Mouse (Mus musculus) thymus, postnatal 0 days (tissue): ENCODE results near the gene Mtf2. TPM values are rescaled to one million over a fixed set of nuclear protein-coding genes. Genes with fewer than 3 reads are reported as not detected.
A peak's percentile ranks its signal among the peaks of the same experiment; 100 is the strongest.
"Not testable (repeated sequence)": the region's sequence is repeated elsewhere in the genome, so short reads cannot be mapped to it uniquely, and the experiment has no call there.

ENCODE experiments used
- DNase-seq: peaks from one replicate; pipeline ENCODE4 v3.0.0-alpha.2; 2015; ENCODE audit warnings: low spot score
- polyA plus RNA-seq: library from polyadenylated mRNA; unstranded; fragments of >200 nt; fragmentation: Nextera tagmentation; extraction: Ambion mirVana; gene quantifications from 2 replicates; pipeline ENCODE4 v1.2.1, GENCODE M21; 2015

Gene Mtf2
- 263 and 271 TPM in 2 replicates for polyA plus RNA-seq

- DNase-seq, result peak; percentile 98
Measured at GRCm38 (mm10) chr5:108065465-108066411, at the start of gene Mtf2. Mtf2 (plus strand) TSS chr5:108065674.

DNA sequence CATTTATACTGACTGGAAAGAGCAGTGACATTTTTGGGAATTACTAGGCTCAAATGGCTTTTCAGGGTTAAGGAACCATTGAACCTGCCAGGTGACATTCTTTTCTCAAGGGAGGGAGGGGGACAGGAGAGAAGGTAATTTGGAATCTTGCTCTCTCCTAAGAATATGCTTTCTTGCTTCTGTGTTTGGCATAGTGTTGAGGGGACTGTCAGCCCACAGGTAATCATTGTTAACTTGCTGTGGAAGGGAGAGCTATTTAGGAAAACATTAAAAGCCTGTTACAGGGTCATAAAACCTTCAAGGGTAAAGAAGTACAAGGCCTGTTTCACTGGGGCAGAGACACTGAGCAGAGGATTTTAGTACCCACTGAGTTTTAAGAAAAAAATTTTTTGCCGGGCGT, 48.2 kb upstream of the Mtf2 start:
- DNase-seq, result no peak

DNA sequence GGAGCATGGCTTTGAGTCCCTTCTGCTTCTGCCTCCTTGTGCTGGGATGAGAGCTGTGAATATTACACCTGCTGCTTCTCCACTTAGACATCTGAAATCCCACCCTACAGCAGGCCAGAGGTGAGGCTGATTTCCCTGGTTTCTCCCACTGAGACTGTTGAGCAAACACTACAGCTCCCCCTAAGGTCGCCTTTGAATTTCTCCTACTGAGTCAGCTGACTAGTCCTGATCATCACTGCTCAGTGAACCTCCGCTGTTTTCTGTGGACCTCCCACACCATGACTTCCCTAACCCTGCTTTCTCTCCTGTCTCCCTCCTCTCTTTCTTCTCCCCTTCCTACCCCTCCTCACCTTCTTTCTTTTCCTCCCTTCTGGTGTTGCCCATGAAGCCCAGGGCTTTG, 46.1 kb upstream of the Mtf2 start:
- DNase-seq, result no peak

- DNase-seq, result no peak
Measured at GRCm38 (mm10) chr5:108021346-108021745, 44.1 kb upstream of the Mtf2 start.

GRCm38 (mm10) chr5:108028230-108028629, 37.2 kb upstream of the Mtf2 start:
- DNase-seq, result no peak

GRCm38 (mm10) chr5:108028797-108029536, 36.5 kb upstream of the Mtf2 start:
- DNase-seq, result not testable (repeated sequence)

DNA sequence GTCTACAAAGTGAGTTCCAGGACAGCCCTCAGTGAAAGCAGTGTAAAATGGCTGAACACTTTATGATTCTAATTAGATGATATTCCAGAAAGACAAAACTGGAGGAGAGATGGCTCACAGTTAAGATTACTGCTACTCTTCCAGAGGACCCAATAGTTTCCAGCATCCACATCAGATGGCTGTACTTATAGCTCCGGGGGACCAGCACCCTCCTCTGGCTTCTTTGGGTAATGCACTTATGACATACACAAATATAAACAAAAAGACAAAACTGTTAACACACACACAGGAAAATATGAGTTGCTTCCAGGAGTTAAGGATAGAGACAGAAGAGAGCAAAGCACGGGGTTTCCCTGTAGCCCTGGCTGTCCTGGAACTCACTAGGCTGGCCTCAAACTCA, 35.5 kb upstream of the Mtf2 start:
- DNase-seq, result peak; percentile 17

- DNase-seq, result no peak
Measured at GRCm38 (mm10) chr5:108031267-108031666, 34.2 kb upstream of the Mtf2 start.

DNA sequence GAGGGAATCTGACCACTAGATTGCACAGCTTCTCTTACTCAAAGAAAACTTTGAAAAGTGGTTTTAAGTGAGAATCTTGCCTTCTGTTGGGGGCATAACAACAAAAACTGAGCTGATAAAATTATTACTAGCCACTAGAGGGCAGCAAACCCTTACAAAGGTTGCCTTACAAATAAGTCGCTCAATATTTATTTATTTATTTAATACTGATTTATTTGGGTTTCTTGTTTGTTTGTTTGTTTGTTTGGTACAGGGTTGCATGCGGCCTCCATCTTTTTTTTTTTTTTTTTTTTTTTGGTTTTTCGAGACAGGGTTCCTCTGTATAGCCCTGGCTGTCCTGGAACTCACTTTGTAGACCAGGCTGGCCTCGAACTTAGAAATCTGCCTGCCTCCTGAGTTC, 31.3 kb upstream of the Mtf2 start:
- peak; percentile 69 for DNase-seq

DNA sequence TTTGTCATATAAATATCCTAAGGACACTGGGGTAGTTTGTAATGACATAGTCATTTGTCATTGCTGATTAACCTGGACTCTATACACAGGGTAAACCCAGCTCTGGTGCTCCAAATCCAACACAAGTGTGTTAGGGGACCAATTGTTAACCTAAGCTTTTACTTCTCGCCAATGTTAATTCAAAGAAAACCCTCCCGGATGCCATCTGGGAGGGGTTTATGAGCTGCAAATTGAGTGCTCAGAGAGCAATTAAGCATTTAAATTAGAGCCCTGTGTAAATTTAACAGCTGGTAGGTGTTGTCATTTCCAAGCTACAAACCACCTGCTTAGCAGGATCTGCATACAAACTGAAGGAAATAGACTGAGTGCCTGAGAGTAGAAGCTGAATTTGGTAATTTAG, 30.0 kb upstream of the Mtf2 start:
- peak; percentile 28 for DNase-seq

- no peak for DNase-seq
Measured at GRCm38 (mm10) chr5:108042061-108042460, 23.4 kb upstream of the Mtf2 start.

DNA sequence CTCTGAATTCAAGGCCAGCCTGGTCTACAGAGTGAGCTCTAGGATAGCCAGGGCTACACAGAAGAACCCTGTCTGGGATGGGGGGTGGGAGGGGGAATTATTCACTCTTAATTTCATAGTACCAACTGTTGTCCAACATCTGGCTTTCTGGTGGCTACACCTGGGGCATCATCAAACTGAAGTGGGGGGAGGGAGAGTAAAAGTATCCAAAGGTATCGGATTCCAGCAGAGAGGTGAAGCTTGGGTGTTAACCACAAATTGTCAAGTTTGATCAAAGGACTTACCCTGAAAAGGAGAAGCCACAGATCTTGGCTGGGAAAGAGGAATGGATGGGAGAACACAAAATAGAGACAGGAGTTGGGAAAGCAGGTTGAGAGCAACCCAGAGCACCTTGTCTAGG, 21.6 kb upstream of the Mtf2 start:
- no peak for DNase-seq

DNA sequence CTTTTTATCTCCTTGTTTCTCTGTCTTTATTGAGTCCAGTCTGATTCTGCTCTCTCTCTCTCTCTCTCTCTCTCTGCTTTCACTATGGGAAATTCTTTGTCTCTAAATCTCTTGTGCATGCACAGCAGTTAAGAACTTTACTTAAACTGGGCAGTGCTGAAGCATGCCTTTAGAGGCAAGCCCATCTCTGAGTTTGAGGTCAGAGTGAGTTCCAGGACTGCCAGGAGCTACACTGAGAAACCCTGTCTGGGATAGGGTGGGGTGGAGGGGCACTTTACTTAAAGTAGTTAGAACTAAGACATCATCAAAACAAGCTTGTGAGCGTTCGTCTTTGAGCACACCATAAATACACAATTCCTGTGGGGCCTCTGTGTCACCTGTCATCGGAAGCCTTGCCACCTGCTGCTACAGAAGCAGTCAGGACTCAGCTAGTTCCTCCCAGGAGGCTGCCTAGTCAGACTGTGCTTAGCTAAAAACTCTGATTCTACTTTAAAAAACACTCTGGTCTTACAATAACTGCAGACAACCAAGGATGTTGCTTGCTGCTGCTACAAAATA, 15.7 kb upstream of the Mtf2 start:
- DNase-seq, result peak; percentile 80

- no peak for DNase-seq
Measured at GRCm38 (mm10) chr5:108051026-108051425, 14.4 kb upstream of the Mtf2 start.

DNA sequence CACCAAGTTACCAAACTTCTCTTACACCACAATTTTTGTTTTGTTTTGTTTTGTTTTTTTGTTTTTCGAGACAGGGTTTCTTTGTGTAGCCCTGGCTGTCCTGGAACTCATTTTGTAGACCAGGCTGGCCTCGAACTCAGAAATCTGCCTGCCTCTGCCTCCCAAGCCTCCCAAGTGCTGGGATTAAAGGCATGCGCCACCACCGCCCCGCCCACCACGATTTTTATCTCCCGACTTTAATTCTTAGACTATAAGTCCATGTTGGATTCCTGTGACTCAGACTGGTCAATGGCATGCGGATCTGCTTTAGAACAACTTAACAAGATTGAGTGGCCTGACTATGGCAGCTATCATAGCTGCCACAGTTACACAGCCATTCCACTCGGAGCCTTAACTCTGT, 13.7 kb upstream of the Mtf2 start:
- not testable (repeated sequence) for DNase-seq

GRCm38 (mm10) chr5:108052200-108052599, 13.3 kb upstream of the Mtf2 start:
- no peak for DNase-seq

DNA sequence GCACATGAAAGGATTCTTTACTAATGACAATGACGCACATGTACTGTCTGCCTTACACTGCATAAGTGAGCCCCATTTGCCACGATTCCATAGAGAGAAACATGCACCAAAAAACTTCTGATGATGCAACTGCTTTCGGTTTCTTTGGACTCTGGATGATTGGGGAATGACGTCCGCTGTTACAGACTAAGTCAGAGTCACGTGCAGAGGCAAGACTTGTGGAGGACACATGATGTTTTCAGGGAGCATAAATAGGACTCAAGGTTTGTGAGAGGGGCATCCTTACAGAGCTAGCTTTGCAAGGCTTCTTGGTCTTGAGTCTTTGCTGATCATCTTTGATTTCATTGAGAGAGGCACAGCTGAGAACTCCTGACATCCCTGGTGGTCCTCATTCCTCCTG, 11.9 kb upstream of the Mtf2 start:
- DNase-seq, result no peak

DNA sequence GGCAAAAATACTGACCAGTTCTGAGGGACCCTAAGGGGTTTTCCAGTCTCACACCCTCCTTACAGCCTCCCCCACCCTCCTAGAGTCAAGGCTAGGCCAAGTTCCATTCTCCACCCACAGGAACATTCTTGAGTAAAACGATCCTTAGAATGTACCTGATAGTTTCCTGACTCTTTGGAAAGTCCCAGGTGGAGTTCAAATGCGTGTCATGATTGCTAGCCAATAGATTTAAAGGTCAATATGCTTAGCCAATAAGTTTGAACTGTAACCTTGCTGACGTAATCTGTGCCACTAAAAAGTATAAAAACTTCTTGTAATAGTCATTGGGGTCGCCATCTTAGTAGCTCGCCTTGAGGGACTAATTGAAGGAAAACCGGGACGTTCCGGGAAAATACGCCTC, 5.1 kb upstream of the Mtf2 start:
- DNase-seq, result no peak

GRCm38 (mm10) chr5:108072301-108072700, 6.8 kb downstream of the Mtf2 start:
- no peak for DNase-seq

DNA sequence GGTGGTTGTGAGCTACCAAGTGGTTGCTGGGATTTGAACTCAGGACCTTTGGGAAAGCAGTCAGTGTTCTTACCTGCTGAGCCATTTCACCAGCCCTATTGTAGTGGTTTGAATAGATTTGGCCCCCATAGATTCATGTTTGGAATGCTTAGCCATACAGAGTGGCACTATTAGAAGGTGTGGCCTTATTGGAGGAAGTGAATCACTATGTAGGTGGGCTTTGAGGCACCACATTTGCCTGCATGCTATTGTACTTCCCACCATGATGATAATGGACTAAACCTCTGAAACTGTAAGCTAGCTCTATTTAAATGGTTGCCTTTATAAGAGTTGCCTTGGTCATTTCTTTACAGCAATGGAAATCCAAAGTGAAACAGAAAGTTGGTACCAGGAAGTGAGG, 10.8 kb downstream of the Mtf2 start:
- no peak for DNase-seq

- no peak for DNase-seq
Measured at GRCm38 (mm10) chr5:108076833-108077540, 11.5 kb downstream of the Mtf2 start.
